Mouse (Mus musculus): ENCODE measurements around the gene Tmem251. TPM values are rescaled to one million over a fixed set of nuclear protein-coding genes. Genes with fewer than 3 reads are reported as not detected.

The Tmem251 gene
- polyA plus RNA-seq, 1 experiment: 3.9 TPM

- TF ChIP-seq CTCF (IDR thresholded peaks at IDR 0.05; ENCODE audit: borderline replicate concordance, insufficient read depth, low read depth, low read length) (no peak), POLR2A (IDR thresholded peaks at IDR 0.05; ENCODE audit: borderline replicate concordance, insufficient read depth, low read length) (no peak)
- Histone ChIP-seq H3K27me3 (ENCODE audit: control insufficient read depth, insufficient read depth, low read length) (no peaks in the 10 kb centered on the region), H3K27ac (ENCODE audit: insufficient read depth, low read length) (no peak overlapping the region), H3K4me1 (ENCODE audit: control insufficient read depth, insufficient read depth, low read length) (peaks cover 5% of the 10 kb centered on the region), H3K4me3 (replicated peaks; ENCODE audit: insufficient read depth, low read depth, low read length) (no peak overlapping the region)
- WGBS: 91% methylated on average over 3 of the region's 3 CpGs
- DNase-seq: no peak
Observed at GRCm38 (mm10) chr12:102761668-102762067, 18.1 kb downstream of the Tmem251 start.

- TF ChIP-seq CTCF (IDR thresholded peaks at IDR 0.05; ENCODE audit: borderline replicate concordance, insufficient read depth, low read depth, low read length) (no peak), POLR2A (IDR thresholded peaks at IDR 0.05; ENCODE audit: borderline replicate concordance, insufficient read depth, low read length) (no peak)
- H3K27me3 ChIP-seq (ENCODE audit: control insufficient read depth, insufficient read depth, low read length): no peaks in the 10 kb centered on the region
- no peak for DNase-seq
- H3K27ac ChIP-seq (ENCODE audit: insufficient read depth, low read length): no peak overlapping the region
- peaks cover 4% of the 10 kb centered on the region for H3K4me1 ChIP-seq (ENCODE audit: control insufficient read depth, insufficient read depth, low read length)
- H3K4me3 ChIP-seq (replicated peaks; ENCODE audit: insufficient read depth, low read depth, low read length): no peak overlapping the region
Observed at GRCm38 (mm10) chr12:102763696-102764095, 20.1 kb downstream of the Tmem251 start.

GRCm38 (mm10) chr12:102769000-102769399 is 25.4 kb downstream of the Tmem251 start:
- Histone ChIP-seq H3K4me3 (replicated peaks; ENCODE audit: insufficient read depth, low read depth, low read length) (no peak overlapping the region), H3K27ac (ENCODE audit: insufficient read depth, low read length) (no peak overlapping the region), H3K4me1 (ENCODE audit: control insufficient read depth, insufficient read depth, low read length) (no peaks in the 10 kb centered on the region), H3K27me3 (ENCODE audit: control insufficient read depth, insufficient read depth, low read length) (no peaks in the 10 kb centered on the region)
- DNase-seq: no peak
- TF ChIP-seq CTCF (IDR thresholded peaks at IDR 0.05; ENCODE audit: borderline replicate concordance, insufficient read depth, low read depth, low read length): no peak
- TF ChIP-seq POLR2A (IDR thresholded peaks at IDR 0.05; ENCODE audit: borderline replicate concordance, insufficient read depth, low read length): no peak
- WGBS: 83% methylated on average over 4 of the region's 4 CpGs

DNA sequence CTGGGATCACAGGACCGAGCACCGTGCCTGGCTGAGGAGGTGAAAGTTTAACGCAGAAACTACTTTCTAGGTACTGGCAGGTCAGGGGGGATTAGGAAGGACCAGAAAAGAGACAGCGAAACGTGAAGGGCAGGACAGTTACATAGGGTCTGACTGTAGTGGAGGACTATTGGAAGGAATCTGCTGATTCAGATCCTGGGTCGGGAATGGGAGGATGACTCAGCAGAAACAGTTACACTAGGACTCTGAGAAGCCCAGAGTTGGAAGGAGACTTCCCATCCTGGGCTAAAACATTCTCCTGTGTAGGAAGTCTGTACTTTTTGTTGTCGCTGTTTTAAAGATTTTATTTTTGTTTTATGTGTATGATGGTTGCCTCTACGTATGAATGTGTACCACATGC is 28.0 kb downstream of the Tmem251 start:
- no peaks in the 10 kb centered on the region for H3K4me1 ChIP-seq (ENCODE audit: control insufficient read depth, insufficient read depth, low read length)
- 98% methylated on average over 8 of the region's 8 CpGs for WGBS
- no peak for TF ChIP-seq POLR2A (IDR thresholded peaks at IDR 0.05; ENCODE audit: borderline replicate concordance, insufficient read depth, low read length)
- no peak for TF ChIP-seq CTCF (IDR thresholded peaks at IDR 0.05; ENCODE audit: borderline replicate concordance, insufficient read depth, low read depth, low read length)
- no peak overlapping the region for H3K4me3 ChIP-seq (replicated peaks; ENCODE audit: insufficient read depth, low read depth, low read length)
- H3K27ac ChIP-seq (ENCODE audit: insufficient read depth, low read length): no peak overlapping the region
- H3K27me3 ChIP-seq (ENCODE audit: control insufficient read depth, insufficient read depth, low read length): no peaks in the 10 kb centered on the region
- no peak for DNase-seq

DNA sequence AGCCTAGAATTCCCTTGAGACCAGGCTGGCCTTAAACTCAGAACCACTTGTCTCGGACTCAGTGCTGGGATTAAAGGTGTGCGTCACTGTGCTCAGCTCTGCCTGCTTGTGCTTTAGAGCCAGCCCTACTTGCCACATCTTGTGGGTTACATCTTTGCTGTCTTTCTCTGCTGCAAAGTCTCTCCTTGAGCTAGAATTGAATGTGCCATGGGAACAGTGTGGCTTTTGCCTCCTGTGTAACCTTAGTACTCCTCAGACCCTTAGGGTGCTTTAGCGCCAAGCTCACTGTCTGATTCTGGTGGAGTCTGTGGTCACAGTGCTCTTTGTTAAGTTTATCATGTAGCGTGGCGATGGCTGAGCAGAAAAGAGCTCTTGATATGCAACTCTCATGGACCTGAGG is 29.1 kb downstream of the Tmem251 start:
- Histone ChIP-seq H3K4me1 (ENCODE audit: control insufficient read depth, insufficient read depth, low read length) (no peaks in the 10 kb centered on the region; the same call in 1 of the 2 replicates), H3K27ac (ENCODE audit: insufficient read depth, low read length) (no peak overlapping the region), H3K4me3 (replicated peaks; ENCODE audit: insufficient read depth, low read depth, low read length) (no peak overlapping the region), H3K27me3 (ENCODE audit: control insufficient read depth, insufficient read depth, low read length) (no peaks in the 10 kb centered on the region)
- DNase-seq: no peak
- no peak for TF ChIP-seq CTCF (IDR thresholded peaks at IDR 0.05; ENCODE audit: borderline replicate concordance, insufficient read depth, low read depth, low read length)
- TF ChIP-seq POLR2A (IDR thresholded peaks at IDR 0.05; ENCODE audit: borderline replicate concordance, insufficient read depth, low read length): no peak
- WGBS: 90% methylated on average over 5 of the region's 5 CpGs

DNA sequence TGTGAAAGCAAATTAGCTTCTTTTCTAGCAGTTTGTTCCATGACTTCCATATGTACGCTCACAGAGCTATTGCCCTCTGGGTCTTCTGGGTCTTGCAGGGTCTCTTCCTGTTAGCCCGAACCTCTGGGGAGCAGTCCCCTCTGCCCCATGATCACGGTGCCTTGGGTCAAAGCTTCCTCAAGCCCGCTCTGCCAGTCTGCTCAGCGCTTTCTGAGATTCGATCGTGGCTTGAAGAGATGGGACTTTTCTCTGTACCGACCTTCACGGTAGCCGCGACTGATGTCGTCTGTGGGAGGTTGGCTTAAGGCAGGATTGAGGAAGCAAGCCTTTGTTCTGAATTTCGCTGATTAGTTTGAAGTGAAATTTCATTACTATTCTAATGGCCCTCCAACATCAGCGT is 32.5 kb downstream of the Tmem251 start:
- DNase-seq: no peak
- Histone ChIP-seq H3K4me3 (replicated peaks; ENCODE audit: insufficient read depth, low read depth, low read length) (no peak overlapping the region), H3K4me1 (ENCODE audit: control insufficient read depth, insufficient read depth, low read length) (peaks cover 6% of the 10 kb centered on the region), H3K27me3 (ENCODE audit: control insufficient read depth, insufficient read depth, low read length) (no peaks in the 10 kb centered on the region), H3K27ac (ENCODE audit: insufficient read depth, low read length) (no peak overlapping the region)
- WGBS: 86% methylated on average over 14 of the region's 14 CpGs
- TF ChIP-seq CTCF (IDR thresholded peaks at IDR 0.05; ENCODE audit: borderline replicate concordance, insufficient read depth, low read depth, low read length): no peak
- TF ChIP-seq POLR2A (IDR thresholded peaks at IDR 0.05; ENCODE audit: borderline replicate concordance, insufficient read depth, low read length): no peak

- Histone ChIP-seq H3K4me1 (ENCODE audit: control insufficient read depth, insufficient read depth, low read length) (peaks cover 6% of the 10 kb centered on the region), H3K4me3 (replicated peaks; ENCODE audit: insufficient read depth, low read depth, low read length) (no peak overlapping the region), H3K27me3 (ENCODE audit: control insufficient read depth, insufficient read depth, low read length) (no peaks in the 10 kb centered on the region), H3K27ac (ENCODE audit: insufficient read depth, low read length) (0 out of 2 replicates have a peak overlapping the region, but pooled peaks have one; percentile 16)
- TF ChIP-seq CTCF (IDR thresholded peaks at IDR 0.05; ENCODE audit: borderline replicate concordance, insufficient read depth, low read depth, low read length): no peak
- DNase-seq: peak; percentile 33 to 70
- 39% methylated on average over 5 of the region's 5 CpGs for WGBS
Observed at GRCm38 (mm10) chr12:102778151-102778550, 34.6 kb downstream of the Tmem251 start.

DNA sequence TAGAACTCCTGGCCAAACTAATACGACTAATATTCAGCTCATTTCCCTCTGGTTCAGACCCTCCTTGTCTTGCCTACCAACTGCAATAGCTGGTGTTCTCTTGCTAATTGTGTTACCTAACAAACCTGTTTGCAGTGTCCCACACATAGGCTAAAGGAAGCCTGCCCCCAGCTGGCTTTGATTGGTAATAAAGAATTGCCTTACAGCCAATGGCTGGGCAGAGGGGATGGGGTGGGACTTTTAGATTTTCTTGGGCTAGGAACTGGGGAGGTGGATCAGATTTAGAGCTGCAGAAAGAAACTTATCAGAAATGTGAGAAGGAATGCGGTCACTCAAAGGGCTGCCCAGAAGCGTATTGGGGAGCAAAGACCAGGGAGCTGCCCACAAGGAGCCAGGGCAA is 35.9 kb downstream of the Tmem251 start:
- TF ChIP-seq CTCF (IDR thresholded peaks at IDR 0.05; ENCODE audit: borderline replicate concordance, insufficient read depth, low read depth, low read length) (peak; percentile 17; the same call in 1 of the 2 replicates), POLR2A (IDR thresholded peaks at IDR 0.05; ENCODE audit: borderline replicate concordance, insufficient read depth, low read length) (no peak)
- 71% methylated on average over 3 of the region's 3 CpGs for WGBS

More for the DNA sequence above, 35.9 kb downstream of the Tmem251 start:
- no peak for DNase-seq
- Histone ChIP-seq H3K4me3 (replicated peaks; ENCODE audit: insufficient read depth, low read depth, low read length) (no peak overlapping the region), H3K27ac (ENCODE audit: insufficient read depth, low read length) (no peak overlapping the region), H3K4me1 (ENCODE audit: control insufficient read depth, insufficient read depth, low read length) (peaks cover 6% of the 10 kb centered on the region), H3K27me3 (ENCODE audit: control insufficient read depth, insufficient read depth, low read length) (no peaks in the 10 kb centered on the region)
